Mouse (Mus musculus) urinary bladder, postnatal 0 days (tissue): ENCODE results near the gene Hmga2. TPM values are rescaled to one million over a fixed set of nuclear protein-coding genes. Genes with fewer than 3 reads are reported as not detected.

Experiments used
- microRNA counts: library from miRNA; unstranded; fragments of <30 nt; microRNA quantifications from one replicate; lab custom pipeline; 2016
- microRNA-seq: library from miRNA; unstranded; fragments of <30 nt; microRNA quantifications from one replicate; pipeline ENCODE4, GENCODE M21; 2016
- polyA plus RNA-seq: library from polyadenylated mRNA; unstranded; fragments of >200 nt; fragmentation: Nextera tagmentation; extraction: Ambion mirVana; gene quantifications from 2 replicates; pipeline ENCODE4 v1.2.1, GENCODE M21; 2015

Hmga2 gene
- polyA plus RNA-seq = 0.52 and 0.65 TPM in 2 replicates

DNA sequence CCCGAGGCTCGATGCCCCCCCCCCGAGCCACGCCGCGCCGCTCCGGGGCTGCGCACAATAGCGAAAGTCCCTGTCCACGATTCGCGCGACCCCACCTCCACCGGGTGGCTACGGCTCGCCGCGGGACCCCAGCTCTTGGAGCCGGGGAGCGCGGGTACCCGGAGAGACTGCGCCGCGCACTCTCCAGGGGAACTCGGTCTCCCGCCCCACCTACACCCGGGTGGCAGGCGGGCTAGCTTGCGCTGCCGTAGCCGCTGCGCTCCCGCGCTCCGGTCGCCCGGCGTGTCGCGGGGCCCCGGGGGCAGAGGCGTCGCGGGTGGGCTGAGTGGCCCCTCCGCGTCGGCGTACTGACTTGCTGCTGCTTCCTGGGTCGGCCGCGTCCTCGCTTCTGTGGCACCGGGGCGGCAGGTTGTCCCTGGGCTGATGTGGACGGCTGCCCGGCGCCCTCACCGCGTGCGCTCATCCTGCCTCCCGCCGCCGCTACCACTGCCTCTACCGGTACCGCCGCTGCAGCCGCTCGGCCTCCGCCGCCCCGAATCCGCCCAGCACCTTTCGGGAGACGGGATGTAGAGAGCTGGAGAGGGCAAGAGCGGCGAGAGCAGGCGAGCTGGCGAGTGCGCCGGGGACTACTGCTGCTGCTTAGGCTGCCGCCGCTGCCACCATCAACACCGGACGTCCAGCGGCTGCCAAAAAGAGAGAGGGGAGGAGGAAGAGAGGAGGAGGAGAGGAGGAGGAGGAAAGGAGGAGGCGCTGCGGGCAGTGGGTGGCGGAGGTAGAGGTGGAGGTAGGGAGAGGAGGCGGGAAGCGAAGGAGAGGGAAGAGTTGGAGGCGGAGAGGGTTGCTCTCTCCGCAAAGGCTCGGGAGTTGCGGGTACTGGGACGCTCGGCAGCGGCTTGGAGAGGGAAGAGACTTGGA lies at the start of gene Hmga2:
TSS of gene Hmga2 (minus strand) at position 869 of the 915 bp plus-strand sequence.

MicroRNAs within 50 kb of the gene (microRNA counts, 519-probe panel; counts per million panel counts)
- not detected for microRNA mmu-miR-763 (lab: Ali Mortazavi, UCI)

Small RNA genes within 50 kb of the gene (microRNA-seq; reads per million reads assigned to microRNA genes)
- gene Mir763 = not detected

Other genes with a start within 250 kb of the Hmga2 start
- gene Llph, start 249.4 kb downstream of the Hmga2 start, polyA plus RNA-seq = 35.4 and 36.5 TPM in 2 replicates